Mouse (Mus musculus): Measurements from ENCODE around the gene Iqck. TPM values are rescaled to one million over a fixed set of nuclear protein-coding genes. Genes with fewer than 3 reads are reported as not detected.
A peak's percentile ranks its signal among the peaks of the same experiment; 100 is the strongest.

Gene Iqck
- total RNA-seq (2021) (under 1 TPM; 0.29 to 0.32 TPM), polyA plus RNA-seq (2012; rRNA removed) (0.70 and 0.88 TPM in 2 replicates)
- long read RNA-seq = 0 reads

GRCm38 (mm10) chr7:118855171-118855876, at the start of gene Iqck:
Iqck (plus strand) TSS chr7:118855752.
- peak; percentile 93 for DNase-seq
- 1% methylated on average over 57 of the region's 57 CpGs for WGBS
- intact Hi-C loops (cut with DNase I) = loop anchor here (2.0 kb wide), 2 partner anchors 89 to 141 kb away; no protein-coding TSS in a partner anchor
- H3K27me3 ChIP-seq (ENCODE audit: control insufficient read depth, insufficient read depth, low read length) = no peaks in the 10 kb centered on the region
- peak within 1 kb of the TSS; percentile 77 for H3K9ac ChIP-seq (ENCODE audit: low read depth, low read length)
- H3K4me1 ChIP-seq (ENCODE audit: control insufficient read depth, insufficient read depth, low read length) = peaks cover 11% of the 10 kb centered on the region
- peak within 1 kb of the TSS; percentile 89 for H3K4me3 ChIP-seq
- peak within 1 kb of the TSS; percentile 80 for H3K27ac ChIP-seq
- no peaks in the 10 kb centered on the region for H3K79me2 ChIP-seq (replicated peaks; ENCODE audit: control insufficient read depth, insufficient read depth, low read length)
- peaks cover 9% of the 10 kb centered on the region for H3K36me3 ChIP-seq (ENCODE audit: control insufficient read depth, insufficient read depth, low read length)
- TF ChIP-seq CTCF (IDR thresholded peaks at IDR 0.05) = no peak
- TF ChIP-seq POLR2A (IDR thresholded peaks at IDR 0.05; ENCODE audit: insufficient read depth, low read depth, low read length) = peak; percentile 80
- TF ChIP-seq EP300 (IDR thresholded peaks at IDR 0.05; ENCODE audit: insufficient read depth, low read depth, low read length) = 0 out of 2 replicates have a peak, but pooled peaks have one; percentile 32

- intact Hi-C loops (cut with DNase I) = no loop called here
- peaks cover 10% of the 10 kb centered on the region for H3K4me1 ChIP-seq (ENCODE audit: control insufficient read depth, insufficient read depth, low read length)
- peak; percentile 35 to 52 for DNase-seq
- no peaks in the 10 kb centered on the region for H3K79me2 ChIP-seq (replicated peaks; ENCODE audit: control insufficient read depth, insufficient read depth, low read length)
- no peaks in the 10 kb centered on the region for H3K27me3 ChIP-seq (ENCODE audit: control insufficient read depth, insufficient read depth, low read length)
- no peak overlapping the region for H3K9ac ChIP-seq (ENCODE audit: low read depth, low read length)
- H3K4me3 ChIP-seq = no peak overlapping the region
- 43% methylated on average over 16 of the region's 16 CpGs for WGBS
- TF ChIP-seq POLR2A (IDR thresholded peaks at IDR 0.05; ENCODE audit: insufficient read depth, low read depth, low read length) = no peak
- TF ChIP-seq CTCF (IDR thresholded peaks at IDR 0.05) = no peak
- no peak for TF ChIP-seq EP300 (IDR thresholded peaks at IDR 0.05; ENCODE audit: insufficient read depth, low read depth, low read length)
- peak overlapping the region; percentile 48 for H3K27ac ChIP-seq
- H3K36me3 ChIP-seq (ENCODE audit: control insufficient read depth, insufficient read depth, low read length) = no peaks in the 10 kb centered on the region; the same call in 1 of the 2 replicates
These were observed 48.7 kb upstream of the Iqck start for GRCm38 (mm10) chr7:118806631-118807411.

GRCm38 (mm10) chr7:118807899-118808298, 47.7 kb upstream of the Iqck start:
- intact Hi-C loops (cut with DNase I) = no loop called here
- TF ChIP-seq EP300 (IDR thresholded peaks at IDR 0.05; ENCODE audit: insufficient read depth, low read depth, low read length) (0 out of 2 replicates have a peak, but pooled peaks have one; percentile 34), CTCF (IDR thresholded peaks at IDR 0.05) (no peak)
- Histone ChIP-seq H3K4me1 (ENCODE audit: control insufficient read depth, insufficient read depth, low read length) (peaks cover 10% of the 10 kb centered on the region), H3K27me3 (ENCODE audit: control insufficient read depth, insufficient read depth, low read length) (no peaks in the 10 kb centered on the region), H3K9ac (ENCODE audit: low read depth, low read length) (no peak overlapping the region), H3K27ac (peak overlapping the region; percentile 48), H3K4me3 (no peak overlapping the region), H3K79me2 (replicated peaks; ENCODE audit: control insufficient read depth, insufficient read depth, low read length) (no peaks in the 10 kb centered on the region), H3K36me3 (ENCODE audit: control insufficient read depth, insufficient read depth, low read length) (no peaks in the 10 kb centered on the region; the same call in 1 of the 2 replicates)
- DNase-seq = peak; percentile 46 to 48
- WGBS = 26% methylated on average over 8 of the region's 8 CpGs

- TF ChIP-seq POLR2A (IDR thresholded peaks at IDR 0.05; ENCODE audit: insufficient read depth, low read depth, low read length) (no peak), CTCF (IDR thresholded peaks at IDR 0.05) (no peak), EP300 (IDR thresholded peaks at IDR 0.05; ENCODE audit: insufficient read depth, low read depth, low read length) (no peak)
- 66% methylated on average over 12 of the region's 12 CpGs for WGBS
- Histone ChIP-seq H3K79me2 (replicated peaks; ENCODE audit: control insufficient read depth, insufficient read depth, low read length) (no peaks in the 10 kb centered on the region), H3K27me3 (ENCODE audit: control insufficient read depth, insufficient read depth, low read length) (no peaks in the 10 kb centered on the region), H3K36me3 (ENCODE audit: control insufficient read depth, insufficient read depth, low read length) (no peaks in the 10 kb centered on the region), H3K9ac (ENCODE audit: low read depth, low read length) (no peak overlapping the region), H3K27ac (no peak overlapping the region), H3K4me3 (no peak overlapping the region), H3K4me1 (ENCODE audit: control insufficient read depth, insufficient read depth, low read length) (peaks cover 6% of the 10 kb centered on the region)
- peak; percentile 47 to 56 for DNase-seq
- intact Hi-C loops (cut with DNase I) = no loop called here
These were observed 44.0 kb upstream of the Iqck start for GRCm38 (mm10) chr7:118811407-118812106.

- TF ChIP-seq EP300 (IDR thresholded peaks at IDR 0.05; ENCODE audit: insufficient read depth, low read depth, low read length) (no peak), POLR2A (IDR thresholded peaks at IDR 0.05; ENCODE audit: insufficient read depth, low read depth, low read length) (no peak), CTCF (IDR thresholded peaks at IDR 0.05) (no peak)
- DNase-seq = no peak
- 83% methylated on average over 4 of the region's 4 CpGs for WGBS
- Histone ChIP-seq H3K4me1 (ENCODE audit: control insufficient read depth, insufficient read depth, low read length) (no peaks in the 10 kb centered on the region; the same call in 1 of the 2 replicates), H3K36me3 (ENCODE audit: control insufficient read depth, insufficient read depth, low read length) (no peaks in the 10 kb centered on the region), H3K9ac (ENCODE audit: low read depth, low read length) (no peak overlapping the region), H3K27ac (no peak overlapping the region), H3K4me3 (no peak overlapping the region), H3K27me3 (ENCODE audit: control insufficient read depth, insufficient read depth, low read length) (no peaks in the 10 kb centered on the region), H3K79me2 (replicated peaks; ENCODE audit: control insufficient read depth, insufficient read depth, low read length) (no peaks in the 10 kb centered on the region)
- intact Hi-C loops (cut with DNase I) = no loop called here
These were observed 42.0 kb upstream of the Iqck start for GRCm38 (mm10) chr7:118813592-118813991.

Measured in heart, adult 2 months (tissue).